Mouse (Mus musculus): ENCODE data around the gene Dok4. TPM values are rescaled to one million over a fixed set of nuclear protein-coding genes. Genes with fewer than 3 reads are reported as not detected.

Gene Dok4
- polyA plus RNA-seq, 1 experiment = 11.8 TPM

GRCm38 (mm10) chr8:94899262-94899661 lies 23.1 kb upstream of the Dok4 start:
- H3K27me3 ChIP-seq (ENCODE audit: control insufficient read depth) = peaks cover 6% of the 10 kb centered on the region
- peak; percentile 75 for TF ChIP-seq GATA1 (IDR thresholded peaks at IDR 0.05; ENCODE audit: low read length)
- peak; percentile 95 for TF ChIP-seq TAL1 (IDR thresholded peaks at IDR 0.05; ENCODE audit: low read length)
- peaks cover 91% of the 10 kb centered on the region for H3K4me1 ChIP-seq (ENCODE audit: control insufficient read depth)
- no peaks in the 10 kb centered on the region for H3K9me3 ChIP-seq (ENCODE audit: control insufficient read depth, low read length)
- H3K36me3 ChIP-seq (ENCODE audit: control insufficient read depth) = peaks cover 10% of the 10 kb centered on the region
- peak overlapping the region; percentile 75 for H3K4me3 ChIP-seq (replicated peaks)

DNA sequence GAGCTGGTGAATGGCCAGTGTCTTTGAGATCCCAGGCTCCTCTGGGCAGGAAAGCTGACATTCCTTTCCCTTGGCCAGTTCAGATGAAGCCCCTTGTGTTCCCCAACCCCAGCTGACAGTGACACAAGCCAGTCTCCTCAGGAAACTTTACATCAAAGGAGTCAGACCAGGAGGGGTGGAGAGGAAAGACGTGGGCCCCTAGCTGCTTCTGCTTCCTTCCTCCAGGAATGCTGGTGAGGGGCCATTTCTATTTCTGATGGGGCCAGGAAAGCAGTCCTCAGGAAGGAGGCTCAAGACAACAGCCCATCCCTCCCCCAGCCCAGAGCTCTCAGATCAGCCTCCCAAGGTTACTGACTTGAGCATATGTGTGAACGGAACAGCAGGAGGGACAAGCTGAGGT lies 16.8 kb upstream of the Dok4 start:
- H3K36me3 ChIP-seq (ENCODE audit: control insufficient read depth) = peaks cover 7% of the 10 kb centered on the region
- peaks cover 70% of the 10 kb centered on the region for H3K4me1 ChIP-seq (ENCODE audit: control insufficient read depth)
- H3K9me3 ChIP-seq (ENCODE audit: control insufficient read depth, low read length) = no peaks in the 10 kb centered on the region
- no peak for TF ChIP-seq GATA1 (IDR thresholded peaks at IDR 0.05; ENCODE audit: low read length)
- no peak for TF ChIP-seq TAL1 (IDR thresholded peaks at IDR 0.05; ENCODE audit: low read length)
- H3K27me3 ChIP-seq (ENCODE audit: control insufficient read depth) = peaks cover 36% of the 10 kb centered on the region
- no peak overlapping the region for H3K4me3 ChIP-seq (replicated peaks)

DNA sequence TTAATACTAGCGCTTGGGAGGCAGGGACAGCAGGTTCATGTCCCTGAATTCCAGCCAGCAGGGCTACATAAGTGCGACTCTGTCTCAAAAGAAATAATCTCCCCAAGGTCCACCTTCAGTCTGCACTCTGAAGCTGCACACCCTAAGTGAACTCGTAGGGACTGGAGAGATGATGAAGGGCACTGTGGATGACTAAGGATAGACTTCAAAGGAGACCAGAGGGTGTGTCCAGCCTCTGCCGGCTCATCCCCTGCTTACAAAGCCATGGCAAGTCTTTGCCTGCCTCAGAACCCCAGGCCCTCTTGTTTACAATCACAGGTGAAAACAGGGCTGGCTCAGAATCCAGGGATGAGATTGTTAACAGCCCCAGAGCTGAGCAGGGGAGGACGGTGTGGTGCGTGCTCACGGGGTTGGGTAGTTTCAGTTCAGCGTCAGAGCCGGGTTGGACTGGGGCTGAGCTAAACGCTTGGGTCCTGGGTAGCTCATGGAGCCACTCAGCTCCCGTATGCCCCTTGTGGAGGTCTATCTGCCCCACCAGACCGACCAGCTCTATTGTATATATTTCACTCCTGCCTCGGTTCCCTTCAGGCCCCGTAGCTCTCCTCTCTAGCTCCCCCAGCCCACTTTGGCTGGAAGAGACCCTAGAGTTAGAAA lies 12.4 kb upstream of the Dok4 start:
- no peaks in the 10 kb centered on the region for H3K36me3 ChIP-seq (ENCODE audit: control insufficient read depth)
- peaks cover 42% of the 10 kb centered on the region for H3K27me3 ChIP-seq (ENCODE audit: control insufficient read depth)
- TF ChIP-seq TAL1 (IDR thresholded peaks at IDR 0.05; ENCODE audit: low read length) (no peak), GATA1 (IDR thresholded peaks at IDR 0.05; ENCODE audit: low read length) (no peak)
- peaks cover 37% of the 10 kb centered on the region for H3K4me1 ChIP-seq (ENCODE audit: control insufficient read depth)
- H3K4me3 ChIP-seq (replicated peaks) = no peak overlapping the region
- no peaks in the 10 kb centered on the region for H3K9me3 ChIP-seq (ENCODE audit: control insufficient read depth, low read length)

DNA sequence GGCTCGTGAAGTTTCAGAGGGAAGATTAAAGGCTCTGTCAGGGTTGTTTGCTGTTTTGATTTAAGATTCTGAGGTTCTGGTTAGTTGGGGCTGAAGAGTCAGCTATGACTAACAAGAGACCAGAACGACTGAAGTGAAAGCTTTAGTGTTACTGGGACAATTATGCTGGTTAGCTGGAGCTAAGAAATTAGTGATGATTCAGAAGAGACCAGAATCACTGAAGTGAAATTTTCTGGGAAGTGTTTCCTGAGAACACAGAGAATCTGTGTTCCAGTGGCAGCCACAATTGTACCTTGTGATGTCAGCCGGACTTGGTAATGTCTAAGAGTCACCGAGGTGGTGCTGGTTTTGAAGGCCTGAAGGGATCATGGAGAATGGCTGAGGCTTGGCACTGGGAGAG lies 4.6 kb upstream of the Dok4 start:
- TF ChIP-seq TAL1 (IDR thresholded peaks at IDR 0.05; ENCODE audit: low read length) = no peak
- TF ChIP-seq GATA1 (IDR thresholded peaks at IDR 0.05; ENCODE audit: low read length) = no peak
- no peaks in the 10 kb centered on the region for H3K36me3 ChIP-seq (ENCODE audit: control insufficient read depth)

DNA sequence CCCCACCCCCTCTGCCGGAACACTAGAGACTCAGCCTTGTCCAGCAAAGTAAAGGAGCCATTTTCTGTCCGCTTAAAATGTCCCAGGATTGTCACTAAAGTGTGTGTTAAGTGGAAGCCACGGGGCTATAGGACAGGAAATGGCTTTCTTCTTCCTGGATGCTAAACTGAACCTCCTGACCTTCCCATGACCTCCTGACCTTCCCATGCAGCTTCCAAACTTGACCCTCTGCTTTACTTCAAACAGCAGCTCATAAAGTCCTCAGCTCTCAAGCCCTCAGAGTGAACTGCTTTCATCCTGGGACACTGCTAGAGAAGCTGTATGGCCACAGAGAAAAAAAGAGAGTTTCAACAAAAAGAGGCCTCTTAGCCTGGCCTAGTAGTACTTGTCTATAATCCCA lies 690 bp upstream of the Dok4 start:
- H3K4me1 ChIP-seq (ENCODE audit: control insufficient read depth) = peaks cover 56% of the 10 kb centered on the region
- H3K27me3 ChIP-seq (ENCODE audit: control insufficient read depth) = peaks cover 51% of the 10 kb centered on the region
- H3K4me3 ChIP-seq (replicated peaks) = peak overlapping the region; percentile 70
- H3K9me3 ChIP-seq (ENCODE audit: control insufficient read depth, low read length) = no peaks in the 10 kb centered on the region
- peaks cover 24% of the 10 kb centered on the region for H3K36me3 ChIP-seq (ENCODE audit: control insufficient read depth)
- TF ChIP-seq TAL1 (IDR thresholded peaks at IDR 0.05; ENCODE audit: low read length) (no peak), GATA1 (IDR thresholded peaks at IDR 0.05; ENCODE audit: low read length) (no peak)

More for the DNA sequence above, 4.6 kb upstream of the Dok4 start:
- Histone ChIP-seq H3K4me3 (replicated peaks) (no peak overlapping the region), H3K4me1 (ENCODE audit: control insufficient read depth) (peaks cover 22% of the 10 kb centered on the region), H3K27me3 (ENCODE audit: control insufficient read depth) (peaks cover 26% of the 10 kb centered on the region), H3K9me3 (ENCODE audit: control insufficient read depth, low read length) (no peaks in the 10 kb centered on the region)

GRCm38 (mm10) chr8:94875871-94876150 lies 319 bp downstream of the Dok4 start:
- H3K27me3 ChIP-seq (ENCODE audit: control insufficient read depth) = peaks cover 58% of the 10 kb centered on the region
- no peaks in the 10 kb centered on the region for H3K9me3 ChIP-seq (ENCODE audit: control insufficient read depth, low read length)
- peaks cover 66% of the 10 kb centered on the region for H3K4me1 ChIP-seq (ENCODE audit: control insufficient read depth)
- H3K4me3 ChIP-seq (replicated peaks) = peak overlapping the region; percentile 70
- TF ChIP-seq GATA1 (IDR thresholded peaks at IDR 0.05; ENCODE audit: low read length) (no peak), TAL1 (IDR thresholded peaks at IDR 0.05; ENCODE audit: low read length) (no peak)
- peaks cover 34% of the 10 kb centered on the region for H3K36me3 ChIP-seq (ENCODE audit: control insufficient read depth)

DNA sequence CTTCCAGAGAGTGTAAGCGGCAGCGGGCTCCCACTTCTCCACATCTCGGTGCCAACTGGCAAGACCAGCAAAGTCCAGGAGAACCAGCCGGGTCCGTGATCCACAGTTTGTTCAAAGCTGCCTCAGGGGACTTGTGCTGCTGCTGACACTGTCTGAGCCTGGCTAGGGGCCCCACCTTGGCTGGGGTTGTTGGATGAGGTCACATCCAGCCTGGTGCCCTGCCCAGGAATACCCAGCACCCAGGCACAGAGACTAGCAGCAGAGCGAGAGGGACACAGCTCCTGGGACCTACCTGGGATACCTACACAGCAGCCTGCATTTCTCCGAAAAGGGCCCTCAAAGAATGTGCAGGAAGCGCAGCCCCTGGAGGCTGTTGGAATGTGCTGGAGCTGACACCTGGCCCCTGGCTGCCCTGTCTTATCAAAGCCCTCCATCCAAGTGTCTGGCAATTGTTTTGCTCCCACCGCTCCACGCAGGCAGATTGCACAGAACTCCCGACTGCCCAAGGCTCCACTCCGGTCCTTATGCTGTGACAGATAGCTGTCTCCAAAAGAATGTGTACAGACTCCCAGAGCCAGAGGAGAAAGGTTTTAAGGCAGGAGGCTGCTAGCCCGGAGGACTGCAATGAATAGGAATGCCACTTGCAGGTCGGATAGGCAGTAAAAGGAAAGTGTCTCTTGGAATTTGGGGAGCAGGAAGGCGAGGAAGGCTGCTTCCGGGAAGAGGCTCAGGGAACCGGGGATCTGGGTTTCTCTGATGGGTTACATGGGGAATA lies 847 bp downstream of the Dok4 start:
- peak overlapping the region; percentile 70 for H3K4me3 ChIP-seq (replicated peaks)
- TF ChIP-seq GATA1 (IDR thresholded peaks at IDR 0.05; ENCODE audit: low read length) (0 out of 2 replicates have a peak, but pooled peaks have one; percentile 8), TAL1 (IDR thresholded peaks at IDR 0.05; ENCODE audit: low read length) (no peak)
- H3K36me3 ChIP-seq (ENCODE audit: control insufficient read depth) = peaks cover 39% of the 10 kb centered on the region
- H3K9me3 ChIP-seq (ENCODE audit: control insufficient read depth, low read length) = no peaks in the 10 kb centered on the region; the same call in 1 of the 2 replicates
- H3K27me3 ChIP-seq (ENCODE audit: control insufficient read depth) = peaks cover 61% of the 10 kb centered on the region
- H3K4me1 ChIP-seq (ENCODE audit: control insufficient read depth) = peaks cover 72% of the 10 kb centered on the region

GRCm38 (mm10) chr8:94874358-94874757 lies 1.8 kb downstream of the Dok4 start:
- Histone ChIP-seq H3K9me3 (ENCODE audit: control insufficient read depth, low read length) (no peaks in the 10 kb centered on the region; the same call in 1 of the 2 replicates), H3K27me3 (ENCODE audit: control insufficient read depth) (peaks cover 65% of the 10 kb centered on the region), H3K4me1 (ENCODE audit: control insufficient read depth) (peaks cover 79% of the 10 kb centered on the region), H3K36me3 (ENCODE audit: control insufficient read depth) (peaks cover 48% of the 10 kb centered on the region), H3K4me3 (replicated peaks) (peak overlapping the region; percentile 70)
- no peak for TF ChIP-seq GATA1 (IDR thresholded peaks at IDR 0.05; ENCODE audit: low read length)
- TF ChIP-seq TAL1 (IDR thresholded peaks at IDR 0.05; ENCODE audit: low read length) = no peak

- peak overlapping the region; percentile 3 for H3K4me3 ChIP-seq (replicated peaks)
- peaks cover 82% of the 10 kb centered on the region for H3K4me1 ChIP-seq (ENCODE audit: control insufficient read depth)
- TF ChIP-seq GATA1 (IDR thresholded peaks at IDR 0.05; ENCODE audit: low read length) = no peak
- no peak for TF ChIP-seq TAL1 (IDR thresholded peaks at IDR 0.05; ENCODE audit: low read length)
- peaks cover 56% of the 10 kb centered on the region for H3K27me3 ChIP-seq (ENCODE audit: control insufficient read depth)
- peaks cover 66% of the 10 kb centered on the region for H3K36me3 ChIP-seq (ENCODE audit: control insufficient read depth)
- H3K9me3 ChIP-seq (ENCODE audit: control insufficient read depth, low read length) = no peaks in the 10 kb centered on the region; the same call in 1 of the 2 replicates
Measured at GRCm38 (mm10) chr8:94872576-94872975, 3.6 kb downstream of the Dok4 start.

All from erythroblast, embryonic 14.5 days (primary cell).